Mouse (Mus musculus) cerebellum, adult 9-10 months (tissue): ENCODE data around the gene Sirpa.

Experiments
- DNase-seq: peaks from one replicate; pipeline ENCODE4 v3.0.0; 2022

Sirpa gene

DNA sequence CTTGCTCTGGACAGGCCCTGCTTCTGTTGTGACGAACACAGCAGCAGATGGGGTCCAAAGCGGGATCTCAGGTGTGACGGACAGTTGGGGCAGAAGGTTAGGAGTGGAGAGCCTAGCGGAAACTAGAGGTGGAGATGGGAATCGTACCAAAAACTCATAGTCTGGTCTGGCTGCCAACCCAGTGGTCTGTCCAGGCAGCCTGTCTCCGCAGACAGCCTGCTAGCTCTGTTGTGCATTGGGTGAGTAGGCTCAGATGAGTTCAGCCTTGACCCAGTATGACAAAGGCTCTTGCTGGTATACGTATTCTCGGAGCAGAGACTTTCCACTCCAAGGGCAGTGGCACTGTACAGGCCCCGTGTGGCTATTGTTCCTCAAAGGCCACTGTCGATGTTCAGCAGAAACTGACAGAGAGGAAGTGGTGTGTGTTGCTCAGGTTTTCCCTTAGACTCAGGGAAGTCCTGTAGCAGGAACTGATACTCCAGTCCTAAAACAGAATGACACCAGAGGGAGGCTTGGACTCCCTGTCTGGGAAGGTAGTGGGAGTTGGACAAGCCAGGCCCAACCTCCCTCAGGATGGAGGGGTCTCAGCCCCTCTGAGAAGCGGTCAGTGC lies 6.6 kb upstream of the Sirpa start:
- DNase-seq: no peak

- DNase-seq: no peak
These were observed 5.4 kb upstream of the Sirpa start for GRCm38 (mm10) chr2:129587241-129587640.

DNA sequence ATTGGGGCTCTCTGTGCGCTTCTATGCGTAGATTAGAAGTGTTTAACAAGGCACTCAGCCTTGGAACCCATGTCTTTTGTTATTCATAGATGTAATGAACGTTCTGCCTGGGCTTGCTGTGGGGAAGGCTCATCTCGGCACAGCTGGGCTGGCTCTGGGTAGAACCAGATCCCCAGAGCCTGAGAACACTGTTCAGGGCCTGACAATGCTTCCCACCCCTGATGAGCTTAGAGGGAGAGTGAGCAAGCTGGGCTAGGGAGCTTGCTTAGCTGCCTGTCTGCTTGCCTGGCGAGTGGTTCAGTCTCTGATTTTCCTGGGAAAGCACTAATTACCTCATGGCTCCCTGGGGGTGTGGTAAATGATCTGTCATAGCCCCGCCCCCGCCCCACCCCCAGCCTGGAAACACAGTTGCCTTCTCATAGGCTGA lies 4.8 kb upstream of the Sirpa start:
- DNase-seq: no peak

DNA sequence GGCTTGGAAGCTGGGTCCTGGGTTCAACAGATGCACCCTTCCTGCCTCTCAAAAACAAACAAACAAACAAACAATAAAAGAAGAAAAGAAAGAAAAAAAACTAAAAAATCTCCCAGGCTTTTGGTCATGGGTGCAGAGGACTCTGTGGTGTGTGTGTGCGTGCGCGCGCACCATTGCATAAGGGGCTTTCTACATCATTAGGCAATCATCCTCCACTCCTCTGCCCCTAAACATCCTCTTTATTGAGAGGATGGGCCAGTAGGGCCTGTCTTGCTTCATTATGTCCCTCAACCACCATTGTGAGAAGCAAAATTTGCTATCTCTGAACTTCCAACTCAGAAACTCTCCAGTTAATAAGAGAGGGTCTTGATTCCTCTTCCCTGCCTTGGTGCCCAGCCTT lies 738 bp upstream of the Sirpa start:
- DNase-seq: no peak

- DNase-seq: peak; percentile 93
These were observed 673 bp downstream of the Sirpa start for GRCm38 (mm10) chr2:129593141-129593875.

GRCm38 (mm10) chr2:129593876-129594421 lies 1.3 kb downstream of the Sirpa start:
- DNase-seq: peak; percentile 83

DNA sequence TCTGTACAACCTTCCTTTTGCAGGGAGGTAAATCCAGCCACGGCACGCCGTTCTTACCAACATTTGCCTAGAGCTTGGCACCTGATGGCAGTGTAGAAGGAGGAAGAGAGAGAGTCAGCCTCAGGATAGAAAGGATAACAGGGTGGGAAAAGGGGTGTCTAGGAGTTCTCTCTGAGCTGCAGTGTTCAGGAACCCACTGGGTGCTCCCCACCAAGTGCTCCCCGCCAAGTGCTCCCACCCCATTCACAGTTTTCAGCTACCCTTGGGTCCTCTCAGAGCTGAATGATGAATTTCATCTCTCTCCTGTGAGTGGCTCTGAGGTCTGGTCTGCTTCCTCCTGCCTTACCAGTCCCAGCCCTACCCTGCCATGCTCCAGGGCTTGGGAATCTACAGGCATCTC lies 1.9 kb downstream of the Sirpa start:
- peak; percentile 61 for DNase-seq

DNA sequence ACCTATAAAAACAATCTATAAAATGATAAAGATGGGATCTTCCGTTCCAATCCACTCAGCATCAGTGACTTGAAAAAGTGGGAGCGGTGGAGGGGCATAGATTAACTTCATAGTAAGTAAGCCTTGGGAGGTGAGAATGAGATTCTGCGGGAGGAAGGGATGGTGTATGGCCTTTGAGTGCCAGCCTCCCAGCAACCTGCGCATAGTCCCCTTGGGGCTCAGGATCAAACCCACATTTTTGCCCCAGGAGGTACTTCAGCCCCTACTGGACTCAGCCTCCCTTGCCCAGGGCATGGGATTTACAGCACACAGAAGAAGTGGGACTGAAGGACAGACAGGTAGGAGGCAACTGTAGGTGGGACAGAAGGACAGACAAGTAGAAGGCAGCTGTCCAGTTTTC lies 2.6 kb downstream of the Sirpa start:
- DNase-seq: no peak

DNA sequence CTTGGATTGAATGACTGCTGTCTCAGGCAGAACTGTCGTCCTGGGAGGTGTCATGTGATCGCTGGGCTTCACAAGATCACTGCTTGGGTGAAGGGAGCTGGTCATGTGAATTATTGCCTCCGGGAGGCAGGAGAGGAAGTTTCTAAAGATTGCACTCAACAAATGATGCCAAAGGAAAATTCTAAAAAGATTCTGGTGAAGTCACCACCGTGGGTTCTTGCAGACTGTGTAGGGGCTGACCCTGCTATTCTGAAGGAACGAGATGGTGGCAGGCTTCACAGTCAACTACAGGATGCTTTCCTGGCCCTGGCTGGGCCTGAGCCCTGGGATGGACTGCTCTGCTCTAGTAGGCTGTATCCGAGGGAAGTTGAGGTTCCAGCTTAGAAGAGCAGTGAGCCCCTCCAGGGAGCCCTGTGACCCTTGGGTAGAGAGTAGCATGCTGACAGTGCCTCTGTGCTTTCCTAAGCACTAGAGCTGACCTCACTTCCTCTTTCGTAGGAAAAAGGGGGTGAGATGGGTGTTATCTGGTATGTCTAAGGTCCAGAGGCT lies 3.1 kb downstream of the Sirpa start:
- no peak for DNase-seq

- no peak for DNase-seq
These were observed 4.0 kb downstream of the Sirpa start for GRCm38 (mm10) chr2:129596555-129597172.

DNA sequence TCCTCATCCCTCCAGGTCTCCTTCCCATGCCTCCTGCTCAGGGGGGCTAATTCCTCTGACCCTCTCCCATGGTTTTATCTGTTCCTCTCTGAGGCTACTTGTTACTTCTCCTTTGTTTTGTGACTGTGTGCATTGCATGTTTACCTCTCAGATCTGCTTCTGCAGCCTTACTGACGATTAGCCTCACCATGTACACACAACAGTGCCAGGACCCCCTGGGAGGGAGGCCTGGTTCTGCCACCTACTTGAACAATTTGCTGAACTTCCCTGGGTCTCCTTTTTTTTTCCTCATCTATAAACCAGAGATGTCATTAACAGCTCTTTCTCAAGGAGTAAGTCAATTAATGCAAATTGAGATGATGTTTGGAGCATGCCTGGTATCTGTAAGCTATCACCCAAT lies 4.9 kb downstream of the Sirpa start:
- DNase-seq: no peak

- DNase-seq: no peak
These were observed 5.5 kb downstream of the Sirpa start for GRCm38 (mm10) chr2:129598094-129598493.

GRCm38 (mm10) chr2:129599231-129600084 lies 6.8 kb downstream of the Sirpa start:
- DNase-seq: no peak

DNA sequence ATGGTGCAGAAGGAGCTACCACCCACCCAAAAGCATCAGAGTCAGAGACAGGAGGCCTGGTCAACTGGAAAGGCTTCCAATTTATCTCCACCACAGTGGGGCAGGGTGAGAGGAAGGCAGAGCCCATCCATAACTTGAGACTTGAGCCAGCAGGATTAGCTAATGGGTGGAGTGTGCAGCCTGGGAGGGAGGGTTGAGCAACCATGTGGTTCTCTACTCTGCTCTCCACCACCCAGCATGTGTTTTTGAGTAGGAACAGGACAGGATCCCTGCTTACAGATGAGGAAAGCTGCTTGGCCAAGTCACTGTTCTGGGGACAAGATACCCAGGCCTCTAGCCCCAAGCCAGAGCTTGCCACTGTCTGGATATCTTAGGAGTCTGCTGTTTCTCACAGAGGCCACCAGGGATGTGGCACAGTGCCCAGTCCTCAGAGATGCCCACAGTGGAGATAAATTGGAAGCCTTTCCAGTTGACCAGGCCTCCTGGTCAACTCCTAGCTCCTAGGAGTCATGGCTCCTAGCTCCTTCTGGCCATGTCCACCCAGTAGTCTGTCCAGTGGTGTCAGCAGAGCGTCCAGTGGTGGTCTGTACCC lies 8.5 kb downstream of the Sirpa start:
- DNase-seq: peak; percentile 79

DNA sequence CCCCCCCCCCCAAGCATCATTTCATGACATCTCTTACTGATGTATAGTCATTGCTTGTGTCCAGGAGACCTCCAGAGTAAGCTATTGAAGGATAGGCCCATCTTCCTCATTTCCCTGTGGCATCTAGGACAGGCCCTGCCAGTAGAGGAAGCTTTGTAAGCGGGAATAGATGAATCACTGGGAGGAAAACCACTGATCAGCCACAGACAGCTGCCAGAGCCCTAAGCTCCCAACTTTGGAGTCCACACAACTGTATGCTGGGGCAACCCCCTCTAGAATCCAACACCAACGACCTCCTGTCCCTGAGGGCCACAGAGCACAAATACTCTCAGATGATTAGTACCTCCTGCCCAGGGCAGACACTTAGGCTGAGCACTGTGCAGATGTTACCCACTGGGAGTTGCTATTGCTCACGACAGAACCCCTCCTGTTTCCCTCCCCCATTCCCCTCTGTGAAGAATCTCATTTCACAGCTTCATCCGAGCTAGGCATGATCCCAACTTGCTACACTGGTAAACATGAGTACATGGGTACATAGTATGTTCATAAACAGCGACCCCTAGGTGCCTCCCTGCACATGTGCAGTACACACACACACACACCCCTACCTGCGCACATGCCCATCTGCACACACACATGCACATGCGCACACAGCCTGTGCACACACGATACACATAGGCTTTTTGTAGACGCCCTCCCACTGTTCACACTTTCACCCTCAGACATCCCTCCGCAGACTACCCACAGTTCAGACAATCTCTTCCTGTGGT lies 9.4 kb downstream of the Sirpa start:
- DNase-seq: no peak

DNA sequence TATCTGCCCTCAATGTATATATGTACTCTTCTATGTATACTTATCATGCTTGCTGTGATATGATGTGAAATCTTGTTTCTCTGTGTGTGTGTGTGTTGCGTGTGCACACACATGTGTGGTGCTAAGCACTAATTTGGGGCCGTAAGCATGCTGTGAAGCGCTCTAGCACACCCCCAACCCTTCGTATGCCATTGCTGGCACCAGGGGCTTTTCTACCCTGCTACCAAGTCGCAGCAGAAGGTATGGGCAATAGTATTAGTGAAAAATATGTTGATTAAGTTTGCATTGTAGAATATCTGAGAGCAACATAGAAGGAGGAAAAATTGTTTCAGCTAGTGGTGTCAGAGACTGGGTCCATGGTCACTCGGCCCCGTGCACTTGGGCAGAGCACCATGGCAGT lies 10.2 kb downstream of the Sirpa start:
- DNase-seq: no peak

DNA sequence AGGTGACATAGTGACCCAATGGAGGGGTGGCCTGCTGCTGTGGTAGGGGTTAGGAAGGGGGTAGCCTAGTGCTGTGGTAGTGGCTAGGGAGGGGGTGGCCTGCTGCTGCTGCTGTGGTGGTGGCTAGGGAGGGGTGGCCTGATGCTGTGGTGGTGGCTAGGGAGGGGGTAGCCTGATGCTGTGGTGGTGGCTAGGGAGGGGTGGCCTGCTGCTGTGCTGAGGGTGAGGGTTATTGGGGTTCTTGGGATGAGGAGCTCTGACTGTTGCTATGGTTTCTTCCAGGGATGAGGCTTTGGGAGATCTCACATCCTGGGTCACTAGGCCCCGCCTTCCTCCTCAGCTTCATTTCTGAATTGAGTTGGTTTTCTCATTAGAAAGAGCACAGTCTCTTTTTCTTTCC lies 10.9 kb downstream of the Sirpa start:
- no peak for DNase-seq

DNA sequence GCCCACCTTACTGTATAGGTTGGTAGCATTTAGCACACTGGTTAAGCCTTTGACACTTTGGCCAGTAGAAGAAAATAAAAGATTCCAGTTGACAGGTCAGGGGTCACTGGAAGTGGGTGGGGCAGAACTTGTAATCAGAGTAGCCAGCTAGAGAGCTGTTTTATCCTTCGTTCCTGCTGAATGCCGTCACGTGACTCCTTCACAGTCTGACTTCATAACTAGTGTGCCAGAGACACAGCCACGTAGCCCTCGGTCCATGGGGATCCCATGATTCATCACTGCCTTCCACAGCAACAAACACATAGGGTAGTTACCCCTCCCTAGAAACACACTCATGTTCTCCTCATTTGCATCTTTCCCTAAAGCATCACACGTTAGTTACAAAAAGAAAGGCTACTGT lies 11.4 kb downstream of the Sirpa start:
- no peak for DNase-seq

DNA sequence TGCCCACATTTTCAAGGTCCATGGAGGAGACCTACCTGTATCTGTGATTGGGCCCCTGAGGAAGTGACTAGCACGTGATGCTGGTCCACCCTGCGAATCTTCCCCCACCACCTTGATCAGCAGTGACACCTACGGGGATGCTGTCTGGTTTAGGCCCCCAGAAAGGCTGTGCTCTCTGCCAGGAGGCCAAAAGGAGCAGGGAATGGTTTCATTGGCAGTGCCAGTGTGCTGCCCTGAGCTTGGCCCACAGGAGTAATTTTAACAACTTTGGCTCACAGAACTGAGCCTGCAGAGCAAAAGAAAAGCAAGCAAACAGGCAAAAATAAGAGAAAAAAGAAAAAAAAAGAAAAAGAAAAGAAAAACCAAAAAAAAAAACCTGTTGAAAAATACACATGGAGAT lies 13.2 kb downstream of the Sirpa start:
- DNase-seq: no peak

DNA sequence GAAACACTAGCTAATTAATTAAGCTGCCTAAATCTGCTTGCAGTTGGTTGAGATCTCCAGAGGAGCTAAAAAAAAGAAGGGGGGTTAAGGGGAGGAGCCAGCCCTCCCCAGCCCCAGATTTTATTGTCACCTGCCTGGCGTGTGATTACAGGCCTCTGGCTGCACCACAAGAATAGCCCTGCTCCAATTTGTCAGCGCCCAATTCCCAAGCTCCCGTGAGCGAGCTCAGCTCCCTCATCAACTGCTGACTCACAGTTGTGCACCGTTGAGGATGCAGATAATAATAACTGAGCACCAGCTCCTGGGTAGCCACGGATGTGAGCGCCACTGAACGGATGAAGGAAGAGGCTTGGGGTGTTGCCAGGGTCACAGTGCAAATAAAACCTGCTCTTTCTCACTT lies 13.6 kb downstream of the Sirpa start:
- no peak for DNase-seq

DNA sequence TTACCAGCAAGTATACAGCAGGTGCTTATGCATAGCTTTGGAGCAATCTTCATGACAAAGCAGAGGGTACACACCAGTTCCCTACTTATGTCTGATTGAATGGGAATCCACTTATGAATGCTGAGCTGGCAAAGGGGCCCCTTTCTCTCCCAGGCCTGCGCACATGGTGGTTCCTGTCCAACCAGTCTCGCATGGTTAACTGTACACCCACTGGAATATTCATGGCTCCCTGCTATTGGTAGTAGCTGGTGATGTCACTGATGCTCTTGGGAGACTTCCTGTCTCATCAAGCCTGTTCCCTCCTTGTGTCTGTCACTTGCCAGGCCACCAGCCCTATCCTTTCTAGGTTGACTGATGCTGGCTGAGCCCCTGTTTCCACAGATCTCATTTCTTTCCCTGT lies 14.3 kb downstream of the Sirpa start:
- DNase-seq: no peak

DNA sequence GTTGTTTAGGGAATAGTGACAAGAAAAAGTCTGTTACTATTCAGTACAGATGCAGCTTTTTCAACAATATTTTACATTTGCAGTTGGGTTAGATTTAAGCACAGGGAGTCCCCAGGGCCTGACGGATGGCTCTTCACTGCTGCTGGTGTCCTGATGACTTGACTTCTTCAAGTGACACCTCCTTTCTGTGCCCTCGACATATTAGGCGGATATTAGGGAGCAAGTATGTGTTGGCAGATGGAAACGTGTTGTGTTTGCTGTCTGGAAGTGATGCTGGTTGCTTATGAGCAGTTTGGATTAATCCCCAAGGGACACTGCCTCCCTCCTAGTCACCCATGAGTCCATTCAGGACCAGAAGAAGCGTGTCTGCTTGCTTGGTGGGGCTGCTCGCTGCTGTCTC lies 21.3 kb downstream of the Sirpa start:
- no peak for DNase-seq
